Mouse (Mus musculus) 3T3-L1 (cell line): ENCODE results near the gene Olfr412.

Experiments
- DNase-seq: peaks from one replicate; pipeline ENCODE4 v3.0.0-alpha.2; 2015; ENCODE audit warnings: low read depth, low spot score

The Olfr412 gene

DNA sequence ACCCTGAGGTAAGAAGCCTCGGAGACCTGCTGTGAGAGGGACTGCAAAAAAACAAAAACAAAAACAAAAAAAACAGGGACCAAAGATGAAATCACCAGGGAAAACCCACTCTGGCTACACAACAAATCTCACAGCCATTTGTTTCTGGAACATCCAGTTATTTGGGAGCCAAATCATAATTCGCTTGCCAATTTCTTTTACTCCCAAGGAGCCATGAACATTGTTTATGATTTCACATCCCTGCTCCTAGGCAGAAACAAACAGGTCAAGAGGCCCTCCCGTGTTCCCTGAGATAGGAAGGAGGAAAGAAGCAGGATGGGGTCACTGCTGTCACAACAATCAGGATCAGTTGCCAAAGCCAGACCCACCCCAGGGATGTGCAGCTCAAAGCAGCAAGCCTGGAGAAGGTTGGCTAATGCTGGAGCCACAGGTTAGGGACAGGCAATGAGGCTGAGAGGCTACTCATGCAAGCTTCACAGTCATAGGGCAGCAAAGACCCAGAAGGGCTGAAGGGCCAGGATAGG is 51.6 kb downstream of the Olfr412 start:
- no peak for DNase-seq

DNA sequence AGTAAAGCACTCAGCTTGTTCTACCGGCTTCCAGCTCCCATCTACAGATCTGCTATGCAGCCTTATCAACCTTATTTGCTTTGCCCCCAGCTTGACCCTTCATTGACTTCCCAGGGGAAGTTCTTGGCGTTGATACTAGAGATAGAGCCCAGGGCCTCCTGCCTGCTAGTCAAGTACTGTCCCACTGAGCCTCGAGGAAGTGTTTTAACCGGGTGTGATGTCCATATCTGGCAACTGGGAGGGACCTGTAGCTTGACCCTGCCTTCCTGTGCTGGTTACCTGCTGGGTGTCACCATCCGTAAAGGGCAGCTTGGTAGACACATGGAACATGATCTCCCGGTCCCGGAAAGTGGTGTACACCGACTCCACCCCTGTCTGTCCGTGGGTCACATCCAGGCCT is 52.2 kb downstream of the Olfr412 start:
- DNase-seq, result no peak

DNA sequence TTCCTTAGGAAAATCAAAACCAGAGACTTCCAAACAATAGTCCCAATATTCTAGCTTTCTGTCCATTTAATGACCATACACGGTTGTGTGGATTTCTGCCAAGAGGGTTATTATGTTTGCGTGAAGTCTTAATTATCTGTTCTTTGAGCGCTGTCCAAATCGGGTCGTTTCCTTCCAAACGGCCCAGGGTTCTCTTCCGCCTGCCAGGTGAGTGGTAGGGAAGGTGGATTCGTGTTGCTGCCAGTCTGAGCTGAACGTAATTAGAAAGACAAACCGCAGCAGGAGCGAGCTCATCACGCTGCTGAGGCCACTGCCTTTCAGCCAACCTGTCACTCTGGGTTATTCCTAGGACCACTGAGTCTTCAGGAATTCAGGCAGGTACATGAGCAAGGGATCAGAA is 53.9 kb downstream of the Olfr412 start:
- no peak for DNase-seq
